In genomic region chr4:134737365-134737910, GRCm38 (mm10) we compare ENCODE assay signal across 17 mouse cellular contexts. TPM values are rescaled to one million over a fixed set of nuclear protein-coding genes. Genes with fewer than 3 reads are reported as not detected.
DNase-seq lines count a peak whose midpoint lies in the region; ATAC-seq and TF ChIP-seq lines count a peak whose summit lies in the region.
"Had no signal": no experiment of that assay in that cellular context is flagged by ENCODE, and none has a peak within 500 bp of the region (broad histone marks: within the 10 kb centered on the region; RNA-seq: fewer than 3 reads in every experiment).

No protein-coding gene starts in this region.

- no peaks in the 10 kb centered on the region for H3K9me3 ChIP-seq in forebrain, embryonic 14.5 days (replicated peaks; ENCODE audit: control insufficient read depth, low read length)
- H3K9me3 ChIP-seq in forebrain, embryonic 10.5 days = no peaks in the 10 kb centered on the region
- H3K9me3 ChIP-seq in hindbrain, postnatal 0 days (ENCODE audit: low read length) = no peaks in the 10 kb centered on the region
- H3K9me3 ChIP-seq: embryonic facial prominence, embryonic 12.5 days; liver, embryonic 12.5 days had no signal

- WGBS in forebrain, embryonic 14.5 days = 42% methylated on average over 14 of the region's 14 CpGs
- WGBS in forebrain, embryonic 10.5 days = 62% methylated on average over 14 of the region's 14 CpGs
- WGBS in thymus, adult 2 months = 48% methylated on average over 14 of the region's 14 CpGs
- 49% methylated on average over 14 of the region's 14 CpGs for WGBS in hindbrain, postnatal 0 days

- intact Hi-C loops in left cerebral cortex, postnatal 36 days (cut with DNase I) = no loop called here

- no peak for TF ChIP-seq CTCF in thymus, adult 2 months (IDR thresholded peaks at IDR 0.05; ENCODE audit: borderline replicate concordance, control insufficient read depth, extremely low read depth, insufficient read depth, low read length, poor library complexity)
- no peak for TF ChIP-seq CTCF in hindbrain, postnatal 0 days (IDR thresholded peaks at IDR 0.05; ENCODE audit: low read depth)

- peak; percentile 15 for DNase-seq in forebrain, embryonic 14.5 days (ENCODE audit: low spot score)
- DNase-seq in forebrain, embryonic 10.5 days (ENCODE audit: extremely low spot score, low spot score) = no peak
- peak; percentile 17 for DNase-seq in thymus, adult 2 months
- DNase-seq in thymus, postnatal 25 days = no peak
- DNase-seq in hindbrain, postnatal 0 days (ENCODE audit: low spot score) = peak; percentile 41
- no peak for DNase-seq in kidney, adult 8-10 months
- DNase-seq in layer of hippocampus, postnatal 10 days (ENCODE audit: low spot score in 2 of 2) = no peak
- DNase-seq in left cerebral cortex, postnatal 36 days (ENCODE audit: low spot score in 2 of 2) = no peak
- DNase-seq: cerebellum, postnatal 14 days; heart, postnatal 10 days; kidney, postnatal 25 days; retina, postnatal 1 day; spleen, adult 18-20 months had no signal

- H3K4me1 ChIP-seq in forebrain, embryonic 14.5 days (ENCODE audit: control insufficient read depth, insufficient read depth, low read length) = no peaks in the 10 kb centered on the region
- H3K4me1 ChIP-seq in forebrain, embryonic 10.5 days = peaks cover 67% of the 10 kb centered on the region
- peaks cover 22% of the 10 kb centered on the region for H3K4me1 ChIP-seq in thymus, adult 2 months (replicated peaks; ENCODE audit: control insufficient read depth, insufficient read depth, low read length)
- no peaks in the 10 kb centered on the region for H3K4me1 ChIP-seq in hindbrain, postnatal 0 days (ENCODE audit: insufficient read depth, low read length)

- no peak overlapping the region for H3K9ac ChIP-seq in forebrain, embryonic 14.5 days (ENCODE audit: low read length)
- no peak overlapping the region for H3K9ac ChIP-seq in hindbrain, postnatal 0 days (replicated peaks; ENCODE audit: low read length)
- H3K9ac ChIP-seq: embryonic facial prominence, embryonic 12.5 days; liver, embryonic 12.5 days had no signal

- no peak for TF ChIP-seq POLR2A in thymus, adult 2 months (IDR thresholded peaks at IDR 0.05; ENCODE audit: control insufficient read depth, extremely low read depth, insufficient read depth, low read length, poor library complexity)

- no peak overlapping the region for H3K4me3 ChIP-seq in forebrain, embryonic 14.5 days (ENCODE audit: low read depth, low read length)
- H3K4me3 ChIP-seq in forebrain, embryonic 10.5 days = no peak overlapping the region
- no peak overlapping the region for H3K4me3 ChIP-seq in thymus, adult 2 months (ENCODE audit: control insufficient read depth, insufficient read depth, low read length)
- H3K4me3 ChIP-seq in hindbrain, postnatal 0 days (ENCODE audit: low read length) = no peak overlapping the region
- H3K4me3 ChIP-seq: embryonic facial prominence, embryonic 12.5 days; liver, embryonic 12.5 days had no signal

- ATAC-seq in forebrain, embryonic 14.5 days = no peak
- ATAC-seq in hindbrain, postnatal 0 days = 0 out of 2 replicates have a peak, but pooled peaks have one; percentile 57
- ATAC-seq: intestine, postnatal 0 days; liver, embryonic 12.5 days; lung, postnatal 0 days had no signal

- H3K27me3 ChIP-seq in forebrain, embryonic 14.5 days (replicated peaks; ENCODE audit: control insufficient read depth, insufficient read depth, low read length) = no peaks in the 10 kb centered on the region
- H3K27me3 ChIP-seq in forebrain, embryonic 10.5 days (ENCODE audit: poor library complexity, severe bottlenecking) = no peaks in the 10 kb centered on the region
- H3K27me3 ChIP-seq in thymus, adult 2 months (ENCODE audit: control insufficient read depth, insufficient read depth, low read length) = no peaks in the 10 kb centered on the region
- no peaks in the 10 kb centered on the region for H3K27me3 ChIP-seq in hindbrain, postnatal 0 days (ENCODE audit: insufficient read depth, low read length)
- H3K27me3 ChIP-seq: embryonic facial prominence, embryonic 12.5 days; liver, embryonic 12.5 days had no signal

- no peaks in the 10 kb centered on the region for H3K36me3 ChIP-seq in forebrain, embryonic 14.5 days (ENCODE audit: control insufficient read depth, insufficient read depth, low read length)
- no peaks in the 10 kb centered on the region for H3K36me3 ChIP-seq in forebrain, embryonic 10.5 days (replicated peaks)
- no peaks in the 10 kb centered on the region for H3K36me3 ChIP-seq in thymus, adult 2 months (ENCODE audit: control insufficient read depth, insufficient read depth, low read length)
- H3K36me3 ChIP-seq in hindbrain, postnatal 0 days (ENCODE audit: insufficient read depth, low read length) = no peaks in the 10 kb centered on the region
- H3K36me3 ChIP-seq: embryonic facial prominence, embryonic 12.5 days had no signal

- no peak overlapping the region for H3K27ac ChIP-seq in forebrain, embryonic 14.5 days (ENCODE audit: low read depth, low read length)
- H3K27ac ChIP-seq in forebrain, embryonic 10.5 days = no peak overlapping the region
- no peak overlapping the region for H3K27ac ChIP-seq in thymus, adult 2 months (ENCODE audit: control insufficient read depth, insufficient read depth, low read length)
- H3K27ac ChIP-seq in hindbrain, postnatal 0 days = no peak overlapping the region
- H3K27ac ChIP-seq: embryonic facial prominence, embryonic 12.5 days; liver, embryonic 12.5 days had no signal

- H3K4me2 ChIP-seq in forebrain, embryonic 14.5 days (ENCODE audit: low read length) = no peak overlapping the region
- H3K4me2 ChIP-seq in hindbrain, postnatal 0 days (ENCODE audit: low read depth, low read length) = no peak overlapping the region
- H3K4me2 ChIP-seq: embryonic facial prominence, embryonic 12.5 days; liver, embryonic 12.5 days had no signal

RNA-seq across cellular contexts. Expression of gene Ldlrap1, which starts 30.4 kb away (rescaled TPM):
- 1.6 and 1.7 TPM in 2 replicates for polyA plus RNA-seq in forebrain, embryonic 14.5 days (2014; fragmentation: Nextera tagmentation; extraction: Ambion mirVana)
- polyA plus RNA-seq in forebrain, embryonic 10.5 days (2016; fragmentation: Nextera tagmentation; extraction: Ambion mirVana) = 9.6 and 11.8 TPM in 2 replicates
- polyA plus RNA-seq in thymus, adult 2 months (2012; rRNA removed) = 25.3 and 26.0 TPM in 2 replicates
- 2.6 and 3.1 TPM in 2 replicates for total RNA-seq in hindbrain, postnatal 0 days (2014; rRNA removed)
- polyA plus RNA-seq in hindbrain, postnatal 0 days (2015; fragmentation: Nextera tagmentation; extraction: Ambion mirVana) = 2.7 and 2.9 TPM in 2 replicates
- total RNA-seq in layer of hippocampus, postnatal 10 days (2021) = 1 to 10 TPM; 2.7 to 3.2 TPM
- total RNA-seq in left cerebral cortex, postnatal 36 days (2021) = 1 to 10 TPM; 3.1 to 3.5 TPM

RNA-seq across cellular contexts. Expression of gene Man1c1, which starts 33.3 kb away (rescaled TPM):
- 1.5 and 1.9 TPM in 2 replicates for polyA plus RNA-seq in forebrain, embryonic 14.5 days (2014; fragmentation: Nextera tagmentation; extraction: Ambion mirVana)
- 2.3 and 2.8 TPM in 2 replicates for polyA plus RNA-seq in forebrain, embryonic 10.5 days (2016; fragmentation: Nextera tagmentation; extraction: Ambion mirVana)
- polyA plus RNA-seq in thymus, adult 2 months (2012; rRNA removed) = 4.4 and 5.5 TPM in 2 replicates
- 36.1 and 40.5 TPM in 2 replicates for total RNA-seq in hindbrain, postnatal 0 days (2014; rRNA removed)
- 5.8 and 7.1 TPM in 2 replicates for polyA plus RNA-seq in hindbrain, postnatal 0 days (2015; fragmentation: Nextera tagmentation; extraction: Ambion mirVana)
- total RNA-seq in layer of hippocampus, postnatal 10 days (2021) = 10 to 100 TPM; 14.2 to 16.3 TPM
- 10 to 100 TPM; 37.8 to 42.0 TPM for total RNA-seq in left cerebral cortex, postnatal 36 days (2021)

Comparison
In these comparisons a context has a peak if more than half of its experiments do, and no peak if none do; other contexts are left out.
1. DNase-seq: peak in forebrain, embryonic 14.5 days (single experiment), thymus, adult 2 months (single experiment) and hindbrain, postnatal 0 days (single experiment); none in forebrain, embryonic 10.5 days (single experiment), thymus, postnatal 25 days (single experiment), kidney, adult 8-10 months (0 of 2), layer of hippocampus, postnatal 10 days (0 of 2) and left cerebral cortex, postnatal 36 days (0 of 2).